Mouse (Mus musculus): ENCODE measurements around the gene Kynu.

DNA sequence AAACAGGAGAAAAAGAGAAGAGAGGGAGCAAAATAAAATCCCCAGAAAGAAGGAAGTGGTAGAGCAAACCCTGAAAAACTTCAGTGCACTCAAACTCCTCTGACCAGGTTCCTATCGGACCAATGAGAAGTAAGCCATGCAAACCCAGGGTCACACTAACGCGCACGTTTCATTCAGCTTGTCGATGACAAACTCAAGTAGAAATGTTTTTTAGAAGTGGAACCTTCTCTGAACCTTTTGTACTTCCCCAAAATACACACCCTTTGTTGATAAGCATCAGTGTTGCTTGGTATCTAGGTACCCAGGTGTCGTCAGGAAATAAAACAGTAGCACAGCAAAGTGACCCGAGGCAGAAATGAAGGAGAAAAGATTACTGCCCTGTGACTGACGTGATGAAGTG is 172.6 kb downstream of the Kynu start:
- no peak for TF ChIP-seq CTCF (IDR thresholded peaks at IDR 0.05; ENCODE audit: low read depth)
- no peak for TF ChIP-seq EP300 (IDR thresholded peaks at IDR 0.05; ENCODE audit: low read depth)
